Mouse (Mus musculus) cerebellum, adult (tissue): ENCODE results near the gene Olfr713.

Experiments
- ATAC-seq: cut with Nextera tagmentation; 2 replicates; pipeline ENCODE4 v1.9.2; 2017; ENCODE audit warnings: mild to moderate bottlenecking, moderate library complexity, mixed read lengths; ENCODE audit not compliant: insufficient number of reproducible peaks, low FRiP score, low TSS enrichment

The Olfr713 gene

GRCm38 (mm10) chr7:107030874-107031273 lies at the start of gene Olfr713:
TSS of gene Olfr713 (plus strand) at chr7:107031174.
- no peak for ATAC-seq

DNA sequence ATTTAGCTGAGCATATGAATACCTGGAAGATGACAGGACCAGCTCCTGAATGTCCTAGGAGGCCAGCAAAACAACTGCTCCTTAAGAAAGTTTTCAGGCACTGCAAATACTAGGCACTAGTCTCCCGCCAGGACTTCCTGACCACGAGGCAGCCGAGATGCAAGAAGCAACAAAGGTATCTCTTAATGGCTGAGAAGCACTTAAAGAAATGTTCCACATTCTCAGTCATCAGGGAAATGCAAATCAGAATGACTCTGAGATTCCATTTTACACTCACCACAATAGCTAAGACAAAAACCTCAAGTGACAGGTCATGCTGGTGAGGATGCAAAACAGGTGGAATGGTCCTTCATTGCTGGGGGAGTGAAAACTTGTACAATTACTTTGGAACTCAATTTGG lies 45.7 kb upstream of the Olfr713 start:
- no peak for ATAC-seq

- ATAC-seq: no peak
Measured at GRCm38 (mm10) chr7:107000798-107001197, 30.2 kb upstream of the Olfr713 start.

DNA sequence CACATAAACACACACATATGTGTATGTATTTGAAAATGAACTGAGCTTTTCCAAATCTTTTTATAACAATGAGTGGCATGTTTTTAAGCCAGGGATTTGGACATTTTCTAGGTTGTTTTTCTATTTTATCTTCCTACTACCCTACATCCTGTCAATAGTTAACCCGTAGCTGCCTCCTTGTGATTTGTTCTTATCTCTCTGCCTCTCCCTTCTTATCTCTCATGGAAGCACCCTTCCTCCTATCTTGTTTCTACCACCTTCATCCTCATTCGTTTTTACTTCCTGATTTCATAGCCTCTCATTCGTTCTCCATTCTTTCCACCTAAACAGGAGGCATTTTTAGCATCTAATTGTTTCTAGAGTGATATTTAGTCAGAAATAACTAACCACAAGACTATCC lies 26.8 kb upstream of the Olfr713 start:
- ATAC-seq: no peak

DNA sequence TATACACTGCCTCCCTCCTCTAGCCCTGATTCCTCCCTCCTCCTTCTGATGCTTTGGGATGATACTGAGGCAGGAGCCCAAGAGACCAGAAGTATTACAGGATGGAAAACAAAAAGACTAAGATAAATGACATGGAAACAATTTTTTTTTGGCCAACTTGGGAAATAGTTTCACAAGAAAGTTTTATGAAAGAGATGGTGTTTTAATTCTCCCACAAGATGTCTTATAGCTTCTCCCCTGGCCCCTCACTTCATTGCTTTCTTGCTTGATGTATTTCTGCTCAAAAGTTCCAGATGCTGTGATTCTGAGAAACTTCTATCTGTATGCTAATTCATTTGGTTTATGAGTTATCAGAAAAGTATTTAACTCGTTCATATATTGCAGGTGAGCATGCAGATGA lies 25.0 kb upstream of the Olfr713 start, which contains the start of gene Olfr2:
Olfr2 (minus strand) TSS at position 101 of the 400 bp plus-strand sequence.
- ATAC-seq: no peak

GRCm38 (mm10) chr7:107039934-107040563 lies 9.1 kb downstream of the Olfr713 start:
- no peak for ATAC-seq

DNA sequence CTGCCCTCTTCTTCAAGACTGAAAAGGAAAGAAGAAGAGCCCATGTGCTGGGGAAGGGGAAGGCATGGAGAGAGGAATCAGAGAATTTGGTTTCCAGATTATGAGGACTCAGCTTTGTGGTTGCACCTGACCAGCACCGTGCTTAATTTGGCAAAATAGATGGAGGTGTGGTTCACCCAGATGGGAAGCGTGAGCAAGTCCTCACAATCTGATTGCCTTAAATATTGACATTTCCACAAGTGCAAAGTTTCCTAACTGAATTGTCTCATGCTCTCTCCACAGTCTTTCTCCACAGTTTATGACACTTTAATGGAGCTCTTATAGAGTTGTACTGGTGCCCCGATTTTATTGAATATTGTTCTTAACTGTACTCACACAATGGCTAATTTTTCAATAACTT lies 12.2 kb downstream of the Olfr713 start:
- ATAC-seq: no peak

DNA sequence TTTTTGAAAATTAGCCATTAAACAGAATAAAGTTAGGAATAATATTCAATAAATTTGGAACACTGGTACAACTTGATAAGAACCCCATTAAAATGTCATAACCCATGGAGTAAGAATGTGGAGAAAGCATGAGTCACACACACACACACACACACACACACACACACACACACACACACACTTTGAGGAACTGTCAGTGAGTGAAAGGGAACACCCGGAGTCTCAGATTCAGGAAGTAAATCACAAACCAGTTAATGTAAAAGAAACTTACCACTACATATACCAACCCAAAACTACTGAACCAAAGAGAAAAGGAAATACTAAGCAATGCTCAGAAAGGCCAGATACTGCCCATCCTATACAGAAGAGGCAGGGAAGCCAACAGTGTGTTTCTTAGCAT lies 13.4 kb downstream of the Olfr713 start:
- ATAC-seq: no peak

GRCm38 (mm10) chr7:107045833-107046232 lies 14.9 kb downstream of the Olfr713 start:
- no peak for ATAC-seq

GRCm38 (mm10) chr7:107047578-107047977 lies 16.6 kb downstream of the Olfr713 start:
- no peak for ATAC-seq

GRCm38 (mm10) chr7:107070681-107071080 lies 39.7 kb downstream of the Olfr713 start, which contains the start of gene Olfr714:
TSS of gene Olfr714 (plus strand) at chr7:107070981.
- ATAC-seq: no peak
